Mouse (Mus musculus): ENCODE data around the gene Tecpr2.

Tecpr2 gene

GRCm38 (mm10) chr12:110865571-110865970 lies 23.5 kb upstream of the Tecpr2 start:
- no peak for DNase-seq

- no peak for DNase-seq
Observed at GRCm38 (mm10) chr12:110865989-110866388, 23.1 kb upstream of the Tecpr2 start.

- no peak for DNase-seq
Observed at GRCm38 (mm10) chr12:110870107-110870506, 19.0 kb upstream of the Tecpr2 start.

- DNase-seq: no peak
Observed at GRCm38 (mm10) chr12:110871247-110871646, 17.8 kb upstream of the Tecpr2 start.

GRCm38 (mm10) chr12:110875351-110875750 lies 13.7 kb upstream of the Tecpr2 start:
- DNase-seq: no peak

DNA sequence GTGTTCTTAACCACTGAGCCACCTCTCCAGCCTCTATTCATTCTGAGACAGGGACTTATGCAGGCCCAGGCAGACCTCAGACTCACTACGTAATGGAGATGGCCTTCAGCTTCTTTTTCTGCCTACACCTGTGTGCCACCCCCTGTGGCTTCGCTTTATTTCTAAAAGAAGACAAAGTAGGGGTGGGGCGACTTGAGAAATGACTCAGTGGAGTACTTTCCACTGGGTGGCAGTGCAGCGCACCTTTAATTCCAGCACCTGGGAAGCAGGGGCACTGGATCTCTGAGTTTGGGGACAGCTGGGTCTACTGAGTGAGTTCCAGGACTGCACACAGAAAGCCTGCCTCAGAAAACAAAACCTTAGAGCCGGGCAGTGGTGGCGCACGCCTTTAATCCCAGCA lies 6.8 kb upstream of the Tecpr2 start:
- DNase-seq: peak in 1 of 2 experiments; percentile 16

- no peak for DNase-seq
Observed at GRCm38 (mm10) chr12:110885251-110885650, 3.8 kb upstream of the Tecpr2 start.

GRCm38 (mm10) chr12:110888106-110888505 lies 958 bp upstream of the Tecpr2 start:
- no peak for DNase-seq

DNA sequence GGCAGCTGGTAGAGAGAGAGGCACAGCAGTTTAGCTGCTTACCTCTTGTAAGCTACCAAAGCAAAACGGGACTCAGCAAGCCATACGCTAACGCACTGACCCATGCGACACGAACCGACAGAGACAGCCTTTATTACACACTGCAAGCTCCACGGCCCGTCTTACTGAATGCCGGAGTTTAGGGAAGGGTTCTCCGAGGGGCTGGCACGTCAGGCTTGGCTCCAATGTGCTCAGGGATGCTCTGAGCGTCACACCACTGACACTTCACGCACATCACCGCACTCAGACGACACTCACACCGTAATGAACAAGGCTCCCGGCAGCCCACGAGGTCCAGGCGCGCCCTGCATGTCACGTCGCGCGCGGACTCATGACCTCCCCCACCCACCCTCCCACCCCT lies 458 bp upstream of the Tecpr2 start:
- no peak for DNase-seq

DNA sequence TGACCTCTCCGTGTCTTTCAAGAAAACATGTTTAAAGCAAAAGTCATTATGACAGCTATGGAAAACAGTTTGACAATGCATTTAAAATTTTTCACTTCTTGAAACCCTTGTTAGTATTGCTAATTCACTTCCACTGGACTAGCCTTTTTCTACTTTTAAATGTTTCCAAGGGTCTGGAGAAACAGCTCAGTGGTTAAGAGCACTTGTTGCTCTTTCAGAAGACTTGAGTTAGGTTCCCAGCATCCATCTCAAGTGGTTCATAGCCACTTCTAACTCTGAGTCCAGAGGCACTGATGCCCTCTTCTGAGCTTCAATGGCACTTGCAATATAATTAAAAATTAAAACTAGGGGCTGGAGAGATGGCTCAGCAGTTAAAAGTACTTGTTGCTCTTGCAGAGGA lies 2.8 kb downstream of the Tecpr2 start:
- no peak for DNase-seq

GRCm38 (mm10) chr12:110902106-110902505 lies 13.0 kb downstream of the Tecpr2 start:
- no peak for DNase-seq

DNA sequence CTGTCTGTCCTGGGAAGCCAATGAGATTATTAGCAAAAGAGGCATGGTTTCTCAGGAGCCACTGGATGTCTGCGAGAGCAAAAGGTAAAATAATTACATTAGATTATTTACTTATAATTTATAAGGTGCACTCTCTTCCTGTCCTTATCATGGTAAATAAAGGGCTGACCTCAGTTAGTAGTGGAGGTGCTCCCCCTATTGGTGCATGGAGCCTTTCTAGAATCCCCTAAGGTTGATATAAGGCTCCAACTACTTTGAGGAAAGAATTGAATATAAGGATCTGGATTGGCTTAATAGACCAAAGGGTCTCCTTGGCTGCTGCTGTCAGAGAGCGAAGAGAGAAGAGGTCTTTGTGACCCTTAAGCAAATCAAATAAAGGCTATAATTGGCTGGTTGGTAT lies 14.5 kb downstream of the Tecpr2 start:
- DNase-seq: peak; percentile 29 to 36

DNA sequence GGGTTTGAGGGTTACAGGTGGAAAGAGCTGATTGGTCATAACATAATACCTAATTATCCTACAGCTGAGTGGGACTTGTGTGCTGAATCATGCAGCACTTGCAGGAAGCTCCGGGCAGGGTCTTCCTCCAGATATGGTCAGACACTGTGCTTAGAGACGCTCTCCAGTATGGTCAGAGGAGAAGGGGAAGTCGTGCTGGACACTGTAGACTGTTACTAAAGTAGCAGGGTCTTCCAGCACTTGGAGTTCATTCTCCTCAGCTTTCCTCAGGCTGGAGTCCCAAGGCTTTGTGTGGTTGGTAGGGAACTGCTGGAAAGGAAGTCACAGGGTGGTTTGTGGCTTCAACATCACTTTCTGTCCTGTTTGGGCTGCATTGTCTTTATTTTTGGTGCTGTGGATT lies 18.8 kb downstream of the Tecpr2 start:
- DNase-seq: no peak

DNA sequence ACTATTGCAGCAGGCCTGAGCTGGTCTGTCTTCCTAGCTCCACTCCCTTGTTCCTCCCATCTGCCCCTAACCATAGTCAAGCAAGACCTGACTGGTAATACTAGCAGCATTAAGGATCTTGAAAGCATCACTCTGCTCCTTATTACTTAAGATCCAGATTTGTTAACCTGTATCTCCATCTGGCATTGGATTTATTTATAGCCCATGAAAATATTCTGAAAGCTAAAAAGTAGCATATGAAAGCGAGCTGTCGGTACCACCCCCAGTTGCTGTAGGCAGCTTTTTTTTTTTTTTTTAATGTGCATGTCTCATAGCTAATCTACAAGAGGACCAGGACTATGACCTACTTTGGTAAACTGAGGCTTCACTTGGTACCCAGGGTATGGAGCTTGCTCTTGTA lies 20.9 kb downstream of the Tecpr2 start:
- no peak for DNase-seq

DNA sequence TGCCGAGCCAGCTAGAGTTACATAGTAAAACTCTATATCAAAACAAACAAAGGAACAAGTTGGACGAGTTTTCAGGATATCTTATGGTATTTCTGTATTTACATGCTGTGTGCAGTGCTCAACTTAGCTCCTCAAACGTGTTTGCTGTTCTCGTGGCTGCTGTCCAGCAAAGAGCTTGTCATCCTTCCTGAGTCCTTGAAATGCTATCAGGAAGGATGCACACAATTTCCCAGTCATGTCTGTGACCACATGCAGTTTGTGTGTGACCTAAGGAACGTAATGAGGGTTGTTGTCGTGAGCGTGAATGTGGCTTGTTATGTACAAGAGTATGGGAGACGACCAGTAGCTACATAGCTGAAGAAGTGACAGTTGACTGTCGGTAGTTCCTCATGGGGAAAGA lies 26.7 kb downstream of the Tecpr2 start:
- DNase-seq: no peak

DNA sequence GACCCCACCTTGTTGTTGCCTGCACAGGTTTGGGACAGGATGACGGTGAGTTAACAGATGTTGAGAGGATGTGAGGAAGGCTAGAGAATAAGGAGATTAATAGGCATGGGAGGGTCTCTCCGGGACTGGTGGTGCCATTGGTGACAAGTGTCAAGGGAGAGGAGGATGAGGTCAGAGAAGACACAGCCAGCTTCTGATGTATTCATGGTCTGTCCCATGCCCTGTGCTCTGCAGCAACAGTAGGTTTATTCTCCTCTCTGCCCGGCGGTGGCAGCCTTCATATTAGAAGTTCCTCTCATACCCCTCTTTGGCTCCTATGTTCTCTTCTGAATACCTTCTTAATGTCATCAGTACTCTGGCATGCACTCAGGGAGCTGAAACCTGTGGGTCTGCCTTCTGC lies 31.2 kb downstream of the Tecpr2 start:
- DNase-seq: no peak

DNA sequence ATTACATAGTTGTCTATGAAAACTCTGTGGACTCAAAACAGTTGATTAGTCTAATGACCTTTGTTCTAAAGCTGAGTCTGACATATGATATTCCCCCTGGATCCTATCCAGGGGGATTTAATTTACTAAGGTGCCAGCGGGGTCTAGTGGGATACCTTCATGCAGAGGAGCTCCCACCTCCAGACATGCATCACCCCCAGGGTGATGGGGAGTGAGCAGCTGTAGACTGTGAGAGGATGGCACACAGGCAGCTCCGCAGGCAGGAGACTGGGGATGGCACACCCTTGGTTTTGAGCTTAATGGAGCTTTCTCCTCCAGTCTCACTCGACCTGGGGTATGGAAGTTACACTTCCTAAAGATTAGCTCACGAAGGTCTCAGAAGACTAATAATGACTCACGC lies 32.5 kb downstream of the Tecpr2 start:
- DNase-seq: no peak

- DNase-seq: no peak
Observed at GRCm38 (mm10) chr12:110932820-110933219, 43.8 kb downstream of the Tecpr2 start.

GRCm38 (mm10) chr12:110935983-110936620 lies 47.0 kb downstream of the Tecpr2 start:
- peak; percentile 96 to 97 for DNase-seq

GRCm38 (mm10) chr12:110937496-110937895 lies 48.4 kb downstream of the Tecpr2 start:
- peak; percentile 31 to 34 for DNase-seq

GRCm38 (mm10) chr12:110939385-110939784 lies 50.3 kb downstream of the Tecpr2 start:
- DNase-seq: no peak

DNA sequence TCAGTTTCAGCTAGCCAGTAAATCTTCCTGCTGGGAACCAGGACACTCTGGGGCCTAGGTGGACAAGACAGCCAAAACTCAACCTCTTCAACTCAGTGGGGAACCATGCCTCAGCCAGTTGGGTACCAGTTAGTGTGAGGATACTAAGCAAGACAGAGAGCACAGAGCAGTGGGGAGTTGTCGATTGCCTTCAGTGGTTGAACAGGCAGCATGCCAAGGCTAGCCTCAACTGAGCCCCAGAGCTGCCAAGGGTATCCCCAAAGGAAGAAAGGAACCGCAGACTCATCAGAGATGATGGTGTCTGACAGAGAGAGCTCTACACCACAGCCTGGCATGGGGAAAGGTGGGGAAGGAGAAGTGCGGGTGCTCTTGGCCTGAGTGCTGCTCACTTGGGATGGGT lies 51.8 kb downstream of the Tecpr2 start:
- peak; percentile 38 to 56 for DNase-seq

DNA sequence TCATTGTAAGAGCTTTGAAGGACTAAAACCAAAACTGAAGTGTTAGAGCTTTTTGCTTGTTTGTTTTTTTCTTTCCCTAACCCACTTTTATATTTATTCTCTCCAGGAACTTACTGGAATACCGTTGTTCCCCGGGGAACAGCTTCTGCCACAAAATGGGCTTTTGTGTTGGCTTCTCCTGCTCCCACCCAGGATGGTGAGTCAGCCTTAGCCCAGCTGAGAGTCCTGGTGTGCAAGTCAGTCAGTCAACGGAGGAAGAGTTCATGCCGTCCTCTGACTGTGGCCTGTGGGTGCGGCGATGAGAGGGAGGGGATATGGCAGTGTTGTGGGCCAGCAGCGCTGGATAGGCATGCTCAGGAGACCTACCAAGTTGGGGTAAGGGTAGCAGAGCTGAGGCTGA lies 57.2 kb downstream of the Tecpr2 start:
- DNase-seq: no peak

- no peak for DNase-seq
Observed at GRCm38 (mm10) chr12:110948082-110948909, 59.2 kb downstream of the Tecpr2 start.

DNA sequence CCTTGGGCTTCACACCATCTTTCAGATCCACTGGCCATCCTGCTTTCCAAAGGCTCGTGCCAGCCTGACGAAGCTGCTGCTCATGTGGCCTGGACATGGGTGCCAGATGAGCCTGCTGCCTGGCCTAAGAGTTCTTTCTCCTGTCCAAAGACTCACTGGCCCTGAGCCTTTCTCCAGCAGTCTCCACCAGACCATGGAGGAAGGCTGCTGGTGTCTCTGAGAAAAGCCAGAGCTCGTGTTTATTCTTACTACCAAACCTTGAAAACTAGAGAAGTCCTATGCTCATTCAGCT lies 59.8 kb downstream of the Tecpr2 start:
- peak; percentile 44 to 48 for DNase-seq

Measured in cerebellum, postnatal 10 days (tissue).